Mouse (Mus musculus): Measurements from ENCODE around the gene Gm49321. TPM values are rescaled to one million over a fixed set of nuclear protein-coding genes. Genes with fewer than 3 reads are reported as not detected.

Gene Gm49321
- total and polyA plus RNA-seq, 3 experiments, result 5.3 TPM; not detected in 2

- TF ChIP-seq RAD21 (IDR thresholded peaks at IDR 0.05; ENCODE audit: low read depth, low read length) (no peak), POLR2A (IDR thresholded peaks at IDR 0.05; ENCODE audit: control insufficient read depth in 1 of 2, insufficient read depth in 1 of 2, low read depth in 1 of 2, low read length in 2 of 2, poor library complexity in 1 of 2) (peak in 1 of 2 experiments; percentile 49; a peak in 1 of 4 replicates), CHD2 (IDR thresholded peaks at IDR 0.05; ENCODE audit: low read length) (no peak), RCOR1 (IDR thresholded peaks at IDR 0.05; ENCODE audit: low read depth, low read length) (0 out of 2 replicates have a peak, but pooled peaks have one; percentile 25), ZNF384 (IDR thresholded peaks at IDR 0.05; ENCODE audit: low read depth, low read length) (no peak), USF2 (IDR thresholded peaks at IDR 0.05; ENCODE audit: borderline replicate concordance in 1 of 2, insufficient read depth in 1 of 2, low read depth in 1 of 2, low read length in 2 of 2) (no peak), ZMIZ1 (IDR thresholded peaks at IDR 0.05; ENCODE audit: low read depth, low read length) (peak; percentile 58; the same call in 1 of the 2 replicates), JUND (IDR thresholded peaks at IDR 0.05; ENCODE audit: low read depth, low read length) (0 out of 2 replicates have a peak, but pooled peaks have one; percentile 13), MXI1 (IDR thresholded peaks at IDR 0.05; ENCODE audit: low read depth, low read length) (peak; percentile 29), USF1 (IDR thresholded peaks at IDR 0.05; ENCODE audit: low read depth, low read length) (no peak), CTCF (IDR thresholded peaks at IDR 0.05 in 2 of 3, conservative IDR thresholded peaks at IDR 0.05 in 1 of 3; ENCODE audit: control insufficient read depth in 1 of 3, insufficient read depth in 1 of 3, low read depth in 2 of 3, low read length in 3 of 3, poor library complexity in 1 of 3, severe bottlenecking in 1 of 3) (no peak), E2F4 (IDR thresholded peaks at IDR 0.05; ENCODE audit: borderline replicate concordance, low read depth, low read length) (peak; percentile 62; the same call in 1 of the 2 replicates), HCFC1 (IDR thresholded peaks at IDR 0.05; ENCODE audit: low read depth, low read length) (peak; percentile 34), TCF12 (IDR thresholded peaks at IDR 0.05; ENCODE audit: low read depth, low read length) (peak; percentile 63), POLR2AphosphoS5 (IDR thresholded peaks at IDR 0.05; ENCODE audit: borderline replicate concordance, low read depth, low read length) (peak; percentile 32; the same call in 1 of the 2 replicates)
Observed at GRCm38 (mm10) chr12:73953420-73954186, 16.1 kb downstream of the Gm49321 start (continued).

GRCm38 (mm10) chr12:73954785-73955184 lies 17.3 kb downstream of the Gm49321 start:
- Histone ChIP-seq H3K27me3 (ENCODE audit: control insufficient read depth in 1 of 2, insufficient read depth in 2 of 2, low read length in 2 of 2) (no peaks in the 10 kb centered on the region), H3K4me3 (ENCODE audit: control insufficient read depth in 1 of 2, insufficient read depth in 1 of 2, low read depth in 2 of 2, low read length in 2 of 2) (no peak overlapping the region), H3K27ac (ENCODE audit: control insufficient read depth, low read depth, low read length) (no peak overlapping the region), H3K79me2 (ENCODE audit: control insufficient read depth, insufficient read depth, low read length, poor library complexity) (no peaks in the 10 kb centered on the region), H3K9ac (ENCODE audit: control insufficient read depth, low read depth, low read length, poor library complexity, severe bottlenecking) (no peak overlapping the region), H3K9me3 (replicated peaks; ENCODE audit: insufficient read depth, low read length) (no peaks in the 10 kb centered on the region), H3K36me3 (ENCODE audit: control insufficient read depth in 1 of 2, insufficient read depth in 2 of 2, low read length in 2 of 2) (peaks cover 0 to 14% of the 10 kb centered on the region in 2 experiments; a peak in 2 of 4 replicates), H3K4me1 (ENCODE audit: control insufficient read depth in 1 of 2, insufficient read depth in 2 of 2, low read length in 2 of 2) (peaks cover 8 to 12% of the 10 kb centered on the region in 2 experiments)
- DNase-seq (ENCODE audit: low read depth, low spot score), result no peak
- TF ChIP-seq RAD21 (IDR thresholded peaks at IDR 0.05; ENCODE audit: low read depth, low read length) (no peak), MAX (IDR thresholded peaks at IDR 0.05; ENCODE audit: low read length) (no peak)

- Histone ChIP-seq H3K27ac (ENCODE audit: control insufficient read depth, low read depth, low read length) (no peak overlapping the region), H3K9ac (ENCODE audit: control insufficient read depth, low read depth, low read length, poor library complexity, severe bottlenecking) (no peak overlapping the region), H3K4me3 (ENCODE audit: control insufficient read depth in 1 of 2, insufficient read depth in 1 of 2, low read depth in 2 of 2, low read length in 2 of 2) (no peak overlapping the region), H3K36me3 (ENCODE audit: control insufficient read depth in 1 of 2, insufficient read depth in 2 of 2, low read length in 2 of 2) (peaks cover 0 to 11% of the 10 kb centered on the region in 2 experiments; a peak in 2 of 4 replicates), H3K9me3 (replicated peaks; ENCODE audit: insufficient read depth, low read length) (no peaks in the 10 kb centered on the region), H3K79me2 (ENCODE audit: control insufficient read depth, insufficient read depth, low read length, poor library complexity) (no peaks in the 10 kb centered on the region), H3K27me3 (ENCODE audit: control insufficient read depth in 1 of 2, insufficient read depth in 2 of 2, low read length in 2 of 2) (no peaks in the 10 kb centered on the region), H3K4me1 (ENCODE audit: control insufficient read depth in 1 of 2, insufficient read depth in 2 of 2, low read length in 2 of 2) (peaks cover 8 to 11% of the 10 kb centered on the region in 2 experiments)
- no peak for DNase-seq (ENCODE audit: low read depth, low spot score)
- no peak for TF ChIP-seq USF2 (IDR thresholded peaks at IDR 0.05; ENCODE audit: borderline replicate concordance in 1 of 2, insufficient read depth in 1 of 2, low read depth in 1 of 2, low read length in 2 of 2)
- TF ChIP-seq GATA1 (IDR thresholded peaks at IDR 0.05; ENCODE audit: low read depth, low read length), result no peak
- no peak for TF ChIP-seq MAFK (IDR thresholded peaks at IDR 0.05; ENCODE audit: borderline replicate concordance, low read depth, low read length)
- TF ChIP-seq MYB (IDR thresholded peaks at IDR 0.05; ENCODE audit: low read depth, low read length), result no peak
- TF ChIP-seq USF1 (IDR thresholded peaks at IDR 0.05; ENCODE audit: low read depth, low read length), result no peak
- TF ChIP-seq ZC3H11A (IDR thresholded peaks at IDR 0.05; ENCODE audit: low read depth, low read length), result no peak
- no peak for TF ChIP-seq MAX (IDR thresholded peaks at IDR 0.05; ENCODE audit: low read length)
- TF ChIP-seq SIN3A (IDR thresholded peaks at IDR 0.05; ENCODE audit: low read length), result no peak
- TF ChIP-seq NELFE (IDR thresholded peaks at IDR 0.05; ENCODE audit: low read depth, low read length), result no peak
- no peak for TF ChIP-seq POLR2AphosphoS5 (IDR thresholded peaks at IDR 0.05; ENCODE audit: borderline replicate concordance, low read depth, low read length)
- no peak for TF ChIP-seq MYC (IDR thresholded peaks at IDR 0.05; ENCODE audit: low read depth, low read length)
- no peak for TF ChIP-seq BHLHE40 (IDR thresholded peaks at IDR 0.05; ENCODE audit: borderline replicate concordance, low read depth, low read length)
- no peak for TF ChIP-seq ELF1 (IDR thresholded peaks at IDR 0.05; ENCODE audit: low read depth, low read length)
Observed at GRCm38 (mm10) chr12:73957676-73958075, 20.2 kb downstream of the Gm49321 start.

All from MEL (cell line).